Mouse (Mus musculus): ENCODE measurements around the gene Lix1.

GRCm38 (mm10) chr17:17414206-17414605, 11.7 kb downstream of the Lix1 start:
- TF ChIP-seq CTCF (IDR thresholded peaks at IDR 0.05; ENCODE audit: low read depth, low read length), result no peak
- TF ChIP-seq POLR2A (IDR thresholded peaks at IDR 0.05; ENCODE audit: insufficient read depth, low read length), result no peak
- TF ChIP-seq EP300 (IDR thresholded peaks at IDR 0.05; ENCODE audit: insufficient read depth, low read depth, low read length), result no peak
